Mouse (Mus musculus) midbrain, postnatal 0 days (tissue): ENCODE data around the gene Srrm2. TPM values are rescaled to one million over a fixed set of nuclear protein-coding genes. Genes with fewer than 3 reads are reported as not detected.

Experiments
- ATAC-seq: fragments of 200-750 bp; cut with Nextera tagmentation; 2 replicates; pipeline ENCODE4 v1.8.0; 2017; ENCODE audit warnings: moderate number of reproducible peaks, mild to moderate bottlenecking, moderate TSS enrichment, moderate library complexity; ENCODE audit not compliant: low FRiP score
- DNase-seq: peaks from one replicate; pipeline ENCODE4 v3.0.0-alpha.2; 2015; ENCODE audit warnings: low spot score
- H3K27ac ChIP-seq: fragments of 300-500 bp; sonication (generic); 2 replicates; pipeline ENCODE4 v1.5.1; 2014; ENCODE audit warnings: low read depth, mild to moderate bottlenecking, low read length, mixed read lengths
- H3K27me3 ChIP-seq: fragments of 300-500 bp; sonication (generic); 2 replicates; pipeline ENCODE4 v1.6.1; 2014; ENCODE audit warnings: low read length, control low read depth, mixed read lengths; ENCODE audit not compliant: insufficient read depth
- H3K36me3 ChIP-seq: fragments of 300-500 bp; sonication (generic); 2 replicates; pipeline ENCODE4 v1.6.1; 2014; ENCODE audit warnings: low read length, control low read depth, mixed read lengths; ENCODE audit not compliant: insufficient read depth
- H3K4me1 ChIP-seq: fragments of 300-500 bp; sonication (generic); 2 replicates; pipeline ENCODE4 v1.6.1; 2014; ENCODE audit warnings: mild to moderate bottlenecking, control low read depth, antibody characterized with exemption, low read length, mixed read lengths; ENCODE audit not compliant: insufficient read depth
- H3K4me2 ChIP-seq: fragments of 300-500 bp; sonication (generic); 2 replicates; pipeline ENCODE4 v1.6.1; 2014; ENCODE audit warnings: low read depth, mild to moderate bottlenecking, low read length, mixed read lengths; ENCODE audit not compliant: poor library complexity, severe bottlenecking
- H3K4me3 ChIP-seq: fragments of 300-500 bp; sonication (generic); 2 replicates; pipeline ENCODE4 v1.5.1; 2014; ENCODE audit warnings: low read depth, mild to moderate bottlenecking, low read length, moderate library complexity
- H3K9ac ChIP-seq: fragments of 300-500 bp; sonication (generic); replicated peaks from 2 replicates; pipeline ENCODE4 v1.6.1; 2014; ENCODE audit warnings: mild to moderate bottlenecking, low read length, moderate library complexity, mixed read lengths; ENCODE audit not compliant: poor library complexity, severe bottlenecking
- H3K9me3 ChIP-seq: fragments of 300-500 bp; sonication (generic); 2 replicates; pipeline ENCODE4 v1.6.1; 2016; ENCODE audit warnings: low read length, control low read depth
- CTCF ChIP-seq: IDR thresholded peaks from 2 replicates; pipeline ENCODE4 v1.5.1; 2016; ENCODE audit warnings: antibody characterized with exemption, mild to moderate bottlenecking
- WGBS: fragments of 180-500 bp; shearing (Covaris S2); extraction: QIAGEN DNeasy Blood & Tissue Kit; methylation state at CpG from one replicate; pipeline ENCODE4 v1.1.7; 2014; 5-methylcytosine and 5-hydroxymethylcytosine counted together
- microRNA-seq: library from miRNA; unstranded; fragments of <30 nt; microRNA quantifications from one replicate; pipeline ENCODE4, GENCODE M21; 2016; ENCODE audit warnings: borderline number of aligned reads
- polyA plus RNA-seq: library from polyadenylated mRNA; unstranded; fragments of >200 nt; fragmentation: Nextera tagmentation; extraction: Ambion mirVana; gene quantifications from 2 replicates; pipeline ENCODE4 v1.2.1, GENCODE M21; 2015
- total RNA-seq: library from RNA; depleted of rRNA; stranded (reverse); fragments of >200 nt; gene quantifications from 2 replicates; pipeline ENCODE4 v1.2.3, GENCODE M21; 2014; rRNA removed

Gene Srrm2
- total and polyA plus RNA-seq, 2 experiments from 2014 or later: 162 to 443 TPM

- no peak within 1 kb of the TSS for H3K4me2 ChIP-seq
- no peaks in the 10 kb centered on the region for H3K9me3 ChIP-seq
- no peak within 1 kb of the TSS for H3K27ac ChIP-seq
- no peak within 1 kb of the TSS for H3K4me3 ChIP-seq
- no peaks in the 10 kb centered on the region for H3K27me3 ChIP-seq
- ATAC-seq (no peak), DNase-seq (no peak)
- no peak for TF ChIP-seq CTCF
- no peaks in the 10 kb centered on the region for H3K4me1 ChIP-seq
- H3K36me3 ChIP-seq: no peaks in the 10 kb centered on the region
- WGBS: 84% methylated on average over 15 of the region's 15 CpGs
- no peak within 1 kb of the TSS for H3K9ac ChIP-seq
Measured at GRCm38 (mm10) chr17:23867756-23868155, 77.4 kb downstream of the Srrm2 start, which contains the start of gene Prss21. Gene Prss21, plus strand, starts transcription at chr17:23868056.

- WGBS: 90% methylated on average over 11 of the region's 11 CpGs
- TF ChIP-seq CTCF: no peak
- DNase-seq: no peak
- no peak overlapping the region for H3K4me3 ChIP-seq
- H3K27me3 ChIP-seq: no peaks in the 10 kb centered on the region
- H3K9me3 ChIP-seq: no peaks in the 10 kb centered on the region
- no peak overlapping the region for H3K4me2 ChIP-seq
- H3K27ac ChIP-seq: no peak overlapping the region
- no peak overlapping the region for H3K9ac ChIP-seq
- no peaks in the 10 kb centered on the region for H3K4me1 ChIP-seq
- no peaks in the 10 kb centered on the region for H3K36me3 ChIP-seq
- no peak for ATAC-seq
Measured at GRCm38 (mm10) chr17:23868513-23868912, 78.2 kb downstream of the Srrm2 start.

Small RNA genes within 50 kb of the gene (microRNA-seq; reads per million reads assigned to microRNA genes)
- gene Mir5125: 2.7 reads per million

Other genes starting within 250 kb of the Srrm2 start
- gene Zfp213, start 226.3 kb upstream of the Srrm2 start, total RNA-seq: 16.9 and 21.7 TPM in 2 replicates
- gene Zfp213, start 226.3 kb upstream of the Srrm2 start, polyA plus RNA-seq: 10.0 and 10.7 TPM in 2 replicates
- 36.2 and 48.2 TPM in 2 replicates for gene Zfp13, start 191.0 kb upstream of the Srrm2 start, total RNA-seq
- 23.3 and 26.3 TPM in 2 replicates for gene Zfp13, start 191.0 kb upstream of the Srrm2 start, polyA plus RNA-seq
- not detected in 2 replicates for gene Zscan10, start 189.7 kb upstream of the Srrm2 start, total RNA-seq
- not detected in 2 replicates for gene Zscan10, start 189.7 kb upstream of the Srrm2 start, polyA plus RNA-seq
- gene Mmp25, start 145.3 kb upstream of the Srrm2 start, total RNA-seq: 0.33 and 0.66 TPM in 2 replicates
- gene Mmp25, start 145.3 kb upstream of the Srrm2 start, polyA plus RNA-seq: 0.98 and 1.0 TPM in 2 replicates
- gene Bicdl2, start 130.0 kb upstream of the Srrm2 start, total RNA-seq: not detected in 2 replicates
- gene Bicdl2, start 130.0 kb upstream of the Srrm2 start, polyA plus RNA-seq: 0.10 TPM in 1 of 2 replicates, not detected in the other
- 87.3 and 194 TPM in 2 replicates for gene Hcfc1r1, start 116.9 kb upstream of the Srrm2 start, total RNA-seq
- gene Hcfc1r1, start 116.9 kb upstream of the Srrm2 start, polyA plus RNA-seq: 210 and 212 TPM in 2 replicates
- 16.7 and 21.5 TPM in 2 replicates for gene Thoc6, start 116.7 kb upstream of the Srrm2 start, total RNA-seq
- 21.1 and 23.2 TPM in 2 replicates for gene Thoc6, start 116.7 kb upstream of the Srrm2 start, polyA plus RNA-seq
- gene Tnfrsf12a, start 113.1 kb upstream of the Srrm2 start, total RNA-seq: 3.9 and 4.2 TPM in 2 replicates
- gene Tnfrsf12a, start 113.1 kb upstream of the Srrm2 start, polyA plus RNA-seq: 3.3 TPM in 2 replicates
- 0.60 and 0.99 TPM in 2 replicates for gene Cldn6, start 111.3 kb upstream of the Srrm2 start, total RNA-seq
- gene Cldn6, start 111.3 kb upstream of the Srrm2 start, polyA plus RNA-seq: 0.31 and 0.56 TPM in 2 replicates
- gene Cldn9, start 106.5 kb upstream of the Srrm2 start, total RNA-seq: 0.19 and 0.55 TPM in 2 replicates
- 0.25 TPM in 1 of 2 replicates, not detected in the other for gene Cldn9, start 106.5 kb upstream of the Srrm2 start, polyA plus RNA-seq
- 0.19 TPM in 1 of 2 replicates, not detected in the other for gene 1520401A03Rik, start 67.7 kb upstream of the Srrm2 start, total RNA-seq
- 0.15 TPM in 1 of 2 replicates, not detected in the other for gene 1520401A03Rik, start 67.7 kb upstream of the Srrm2 start, polyA plus RNA-seq
- gene Pkmyt1, start 64.2 kb upstream of the Srrm2 start, total RNA-seq: 18.3 and 18.4 TPM in 2 replicates
- gene Pkmyt1, start 64.2 kb upstream of the Srrm2 start, polyA plus RNA-seq: 18.0 and 18.3 TPM in 2 replicates
- 83.6 and 103 TPM in 2 replicates for gene Paqr4, start 49.7 kb upstream of the Srrm2 start, total RNA-seq
- gene Paqr4, start 49.7 kb upstream of the Srrm2 start, polyA plus RNA-seq: 66.0 and 73.8 TPM in 2 replicates
- gene Kremen2, start 44.7 kb upstream of the Srrm2 start, total RNA-seq: 0.38 and 2.5 TPM in 2 replicates
- gene Kremen2, start 44.7 kb upstream of the Srrm2 start, polyA plus RNA-seq: 1.3 TPM in 2 replicates
- gene Flywch1, start 18.9 kb upstream of the Srrm2 start, total RNA-seq: 248 and 253 TPM in 2 replicates
- 188 TPM in 2 replicates for gene Flywch1, start 18.9 kb upstream of the Srrm2 start, polyA plus RNA-seq
- gene Flywch2, start 4.5 kb upstream of the Srrm2 start, total RNA-seq: 94.8 and 96.5 TPM in 2 replicates
- gene Flywch2, start 4.5 kb upstream of the Srrm2 start, polyA plus RNA-seq: 128 and 133 TPM in 2 replicates
- 1,027 and 1,129 TPM in 2 replicates for gene Elob, start 38.6 kb downstream of the Srrm2 start, total RNA-seq
- 1,525 and 1,526 TPM in 2 replicates for gene Elob, start 38.6 kb downstream of the Srrm2 start, polyA plus RNA-seq
- gene Prss33, start 45.5 kb downstream of the Srrm2 start, total RNA-seq: not detected in 2 replicates
- gene Prss33, start 45.5 kb downstream of the Srrm2 start, polyA plus RNA-seq: 0.17 TPM in 1 of 2 replicates, not detected in the other
- gene Prss32, start 53.3 kb downstream of the Srrm2 start, total RNA-seq: not detected in 2 replicates
- gene Prss32, start 53.3 kb downstream of the Srrm2 start, polyA plus RNA-seq: 0.23 and 0.60 TPM in 2 replicates
- gene Prss41, start 53.6 kb downstream of the Srrm2 start, total RNA-seq: 0.11 and 1.8 TPM in 2 replicates
- 1.3 and 2.2 TPM in 2 replicates for gene Prss41, start 53.6 kb downstream of the Srrm2 start, polyA plus RNA-seq
- gene Prss21, start 77.5 kb downstream of the Srrm2 start, total RNA-seq: not detected in 2 replicates
- not detected in 2 replicates for gene Prss21, start 77.5 kb downstream of the Srrm2 start, polyA plus RNA-seq
- 2.0 TPM in 1 of 2 replicates, not detected in the other for gene Dcpp1, start 90.3 kb downstream of the Srrm2 start, total RNA-seq
- gene Dcpp1, start 90.3 kb downstream of the Srrm2 start, polyA plus RNA-seq: not detected in 2 replicates
- gene Dcpp2, start 90.3 kb downstream of the Srrm2 start, total RNA-seq: not detected in 2 replicates
- not detected in 2 replicates for gene Dcpp2, start 90.3 kb downstream of the Srrm2 start, polyA plus RNA-seq
- not detected in 2 replicates for gene Dcpp3, start 126.9 kb downstream of the Srrm2 start, total RNA-seq
- not detected in 2 replicates for gene Dcpp3, start 126.9 kb downstream of the Srrm2 start, polyA plus RNA-seq
- not detected in 2 replicates for gene Sbp, start 151.1 kb downstream of the Srrm2 start, total RNA-seq
- not detected in 2 replicates for gene Sbp, start 151.1 kb downstream of the Srrm2 start, polyA plus RNA-seq
- gene Sbpl, start 164.7 kb downstream of the Srrm2 start, total RNA-seq: not detected in 2 replicates
- not detected in 2 replicates for gene Sbpl, start 164.7 kb downstream of the Srrm2 start, polyA plus RNA-seq
- gene Prss30, start 190.0 kb downstream of the Srrm2 start, total RNA-seq: 1.8 TPM in 1 of 2 replicates, not detected in the other
- 0.15 and 0.17 TPM in 2 replicates for gene Prss30, start 190.0 kb downstream of the Srrm2 start, polyA plus RNA-seq
- not detected in 2 replicates for gene Prss22, start 207.6 kb downstream of the Srrm2 start, total RNA-seq
- gene Prss22, start 207.6 kb downstream of the Srrm2 start, polyA plus RNA-seq: 0.17 TPM in 1 of 2 replicates, not detected in the other
- not detected in 2 replicates for gene Prss27, start 247.6 kb downstream of the Srrm2 start, total RNA-seq
- not detected in 2 replicates for gene Prss27, start 247.6 kb downstream of the Srrm2 start, polyA plus RNA-seq